Mouse (Mus musculus): ENCODE results near the gene Hand1. TPM values are rescaled to one million over a fixed set of nuclear protein-coding genes. Genes with fewer than 3 reads are reported as not detected.

Hand1 gene
- polyA plus RNA-seq, 1 experiment, result not detected

- Histone ChIP-seq H3K4me3 (ENCODE audit: insufficient read depth, low read length) (no peak overlapping the region), H3K27ac (ENCODE audit: insufficient read depth, low read depth, low read length) (no peak overlapping the region), H3K4me1 (ENCODE audit: control insufficient read depth, insufficient read depth, low read length) (no peaks in the 10 kb centered on the region)
- no peak for TF ChIP-seq POLR2A (IDR thresholded peaks at IDR 0.05; ENCODE audit: borderline replicate concordance, low read depth, low read length)
- TF ChIP-seq CTCF (IDR thresholded peaks at IDR 0.05; ENCODE audit: low read depth, low read length), result no peak
Measured at GRCm38 (mm10) chr11:57835331-57835730, 2.7 kb upstream of the Hand1 start.

- no peak overlapping the region for H3K27ac ChIP-seq (ENCODE audit: insufficient read depth, low read depth, low read length)
- H3K4me1 ChIP-seq (ENCODE audit: control insufficient read depth, insufficient read depth, low read length), result no peaks in the 10 kb centered on the region
- no peak overlapping the region for H3K4me3 ChIP-seq (ENCODE audit: insufficient read depth, low read length)
- TF ChIP-seq CTCF (IDR thresholded peaks at IDR 0.05; ENCODE audit: low read depth, low read length), result no peak
- TF ChIP-seq POLR2A (IDR thresholded peaks at IDR 0.05; ENCODE audit: borderline replicate concordance, low read depth, low read length), result no peak
Measured at GRCm38 (mm10) chr11:57834031-57834430, 1.4 kb upstream of the Hand1 start.

- Histone ChIP-seq H3K27ac (ENCODE audit: insufficient read depth, low read depth, low read length) (no peak overlapping the region), H3K4me1 (ENCODE audit: control insufficient read depth, insufficient read depth, low read length) (no peaks in the 10 kb centered on the region), H3K4me3 (ENCODE audit: insufficient read depth, low read length) (no peak overlapping the region)
- TF ChIP-seq CTCF (IDR thresholded peaks at IDR 0.05; ENCODE audit: low read depth, low read length) (no peak), POLR2A (IDR thresholded peaks at IDR 0.05; ENCODE audit: borderline replicate concordance, low read depth, low read length) (no peak)
Measured at GRCm38 (mm10) chr11:57833296-57833977, 819 bp upstream of the Hand1 start.

GRCm38 (mm10) chr11:57831861-57832260 lies 757 bp downstream of the Hand1 start:
- Histone ChIP-seq H3K27ac (ENCODE audit: insufficient read depth, low read depth, low read length) (no peak overlapping the region), H3K4me3 (ENCODE audit: insufficient read depth, low read length) (no peak overlapping the region), H3K4me1 (ENCODE audit: control insufficient read depth, insufficient read depth, low read length) (no peaks in the 10 kb centered on the region)
- TF ChIP-seq CTCF (IDR thresholded peaks at IDR 0.05; ENCODE audit: low read depth, low read length) (no peak), POLR2A (IDR thresholded peaks at IDR 0.05; ENCODE audit: borderline replicate concordance, low read depth, low read length) (no peak)

GRCm38 (mm10) chr11:57831281-57831781 lies 1.3 kb downstream of the Hand1 start:
- no peak overlapping the region for H3K27ac ChIP-seq (ENCODE audit: insufficient read depth, low read depth, low read length)
- TF ChIP-seq POLR2A (IDR thresholded peaks at IDR 0.05; ENCODE audit: borderline replicate concordance, low read depth, low read length) (no peak), CTCF (IDR thresholded peaks at IDR 0.05; ENCODE audit: low read depth, low read length) (no peak)
- no peak overlapping the region for H3K4me3 ChIP-seq (ENCODE audit: insufficient read depth, low read length)
- H3K4me1 ChIP-seq (ENCODE audit: control insufficient read depth, insufficient read depth, low read length), result no peaks in the 10 kb centered on the region

GRCm38 (mm10) chr11:57829871-57830775 lies 2.5 kb downstream of the Hand1 start:
- no peak for TF ChIP-seq CTCF (IDR thresholded peaks at IDR 0.05; ENCODE audit: low read depth, low read length)
- no peak for TF ChIP-seq POLR2A (IDR thresholded peaks at IDR 0.05; ENCODE audit: borderline replicate concordance, low read depth, low read length)
- no peak overlapping the region for H3K27ac ChIP-seq (ENCODE audit: insufficient read depth, low read depth, low read length)
- H3K4me1 ChIP-seq (ENCODE audit: control insufficient read depth, insufficient read depth, low read length), result no peaks in the 10 kb centered on the region
- H3K4me3 ChIP-seq (ENCODE audit: insufficient read depth, low read length), result no peak overlapping the region

- TF ChIP-seq POLR2A (IDR thresholded peaks at IDR 0.05; ENCODE audit: borderline replicate concordance, low read depth, low read length) (no peak), CTCF (IDR thresholded peaks at IDR 0.05; ENCODE audit: low read depth, low read length) (no peak)
- Histone ChIP-seq H3K4me3 (ENCODE audit: insufficient read depth, low read length) (no peak overlapping the region), H3K27ac (ENCODE audit: insufficient read depth, low read depth, low read length) (no peak overlapping the region), H3K4me1 (ENCODE audit: control insufficient read depth, insufficient read depth, low read length) (no peaks in the 10 kb centered on the region)
Measured at GRCm38 (mm10) chr11:57828955-57829870, 3.4 kb downstream of the Hand1 start.

GRCm38 (mm10) chr11:57827915-57828545 lies 4.6 kb downstream of the Hand1 start:
- Histone ChIP-seq H3K27ac (ENCODE audit: insufficient read depth, low read depth, low read length) (no peak overlapping the region), H3K4me3 (ENCODE audit: insufficient read depth, low read length) (peak overlapping the region; percentile 35), H3K4me1 (ENCODE audit: control insufficient read depth, insufficient read depth, low read length) (no peaks in the 10 kb centered on the region)
- TF ChIP-seq CTCF (IDR thresholded peaks at IDR 0.05; ENCODE audit: low read depth, low read length), result no peak
- no peak for TF ChIP-seq POLR2A (IDR thresholded peaks at IDR 0.05; ENCODE audit: borderline replicate concordance, low read depth, low read length)

All from bone marrow macrophage, adult 2 months (primary cell).